Mouse (Mus musculus) left cerebral cortex, postnatal 4 days (tissue): ENCODE data around the gene Olfr283. TPM values are rescaled to one million over a fixed set of nuclear protein-coding genes. Genes with fewer than 3 reads are reported as not detected.

Experiments used
- total RNA-seq, 2 experiments: library from RNA; stranded (reverse); gene quantifications; 2 replicates each; pipeline ENCODE4 v1.2.3; 2021

Olfr283 gene
- total RNA-seq, 2 experiments from 2014 or later, result not detected

Other genes starting within 250 kb of the Olfr283 start
- 10 to 100 TPM; 28.3 to 35.0 TPM for gene Asb8, start 215.3 kb downstream of the Olfr283 start, total RNA-seq
- 10 to 100 TPM; 45.6 to 51.6 TPM for gene Ccdc184, start 213.8 kb downstream of the Olfr283 start, total RNA-seq
- under 1 TPM in 1 of 2 experiments, not detected in 1; 0.18 TPM for gene Olfr288, start 185.4 kb downstream of the Olfr283 start, total RNA-seq
- gene Gm44579, start 160.0 kb downstream of the Olfr283 start, total RNA-seq, result not detected
- under 1 TPM in 1 of 2 experiments, not detected in 1; 0.20 TPM for gene Olfr287, start 159.9 kb downstream of the Olfr283 start, total RNA-seq
- not detected for gene Olfr286, start 146.5 kb downstream of the Olfr283 start, total RNA-seq
- gene H1fnt, start 123.7 kb downstream of the Olfr283 start, total RNA-seq, result not detected
- gene Zfp641, start 84.8 kb downstream of the Olfr283 start, total RNA-seq, result 10 to 100 TPM; 11.8 to 13.4 TPM
- gene Olfr285, start 63.6 kb downstream of the Olfr283 start, total RNA-seq, result not detected
- not detected for gene Olfr284, start 40.0 kb downstream of the Olfr283 start, total RNA-seq
- not detected for gene Olfr282, start 50.3 kb upstream of the Olfr283 start, total RNA-seq
- not detected for gene Olfr281, start 71.6 kb upstream of the Olfr283 start, total RNA-seq
- not detected for gene OR5BS1P, start 89.0 kb upstream of the Olfr283 start, total RNA-seq
- gene Lalba, start 101.8 kb upstream of the Olfr283 start, total RNA-seq, result not detected
- not detected for gene Olfr279, start 111.5 kb upstream of the Olfr283 start, total RNA-seq
- gene Kansl2, start 153.3 kb upstream of the Olfr283 start, total RNA-seq, result 10 to 100 TPM; 72.2 to 77.1 TPM
- 10 to 100 TPM; 51.5 to 61.1 TPM for gene Ccnt1, start 190.0 kb upstream of the Olfr283 start, total RNA-seq
- not detected for gene 4930415O20Rik, start 190.1 kb upstream of the Olfr283 start, total RNA-seq
- 10 to 100 TPM; 55.1 to 56.6 TPM for gene Adcy6, start 229.1 kb upstream of the Olfr283 start, total RNA-seq
- gene Cacnb3, start 249.9 kb upstream of the Olfr283 start, total RNA-seq, result 100 to 1,000 TPM; 213 to 226 TPM